Mouse (Mus musculus) embryonic fibroblast, embryonic 13.5 days (primary cell): Measurements from ENCODE around the gene Prima1.

Experiments
- CTCF ChIP-seq: IDR thresholded peaks from 2 replicates; pipeline ENCODE4 v1.5.1; 2011; ENCODE audit warnings: mild to moderate bottlenecking, control low read depth, low read length, moderate library complexity, borderline replicate concordance; ENCODE audit not compliant: insufficient read depth
- POLR2A ChIP-seq: IDR thresholded peaks from 2 replicates; pipeline ENCODE4 v1.6.1; 2011; ENCODE audit warnings: low read depth, mild to moderate bottlenecking, control low read depth, low read length, moderate library complexity

DNA sequence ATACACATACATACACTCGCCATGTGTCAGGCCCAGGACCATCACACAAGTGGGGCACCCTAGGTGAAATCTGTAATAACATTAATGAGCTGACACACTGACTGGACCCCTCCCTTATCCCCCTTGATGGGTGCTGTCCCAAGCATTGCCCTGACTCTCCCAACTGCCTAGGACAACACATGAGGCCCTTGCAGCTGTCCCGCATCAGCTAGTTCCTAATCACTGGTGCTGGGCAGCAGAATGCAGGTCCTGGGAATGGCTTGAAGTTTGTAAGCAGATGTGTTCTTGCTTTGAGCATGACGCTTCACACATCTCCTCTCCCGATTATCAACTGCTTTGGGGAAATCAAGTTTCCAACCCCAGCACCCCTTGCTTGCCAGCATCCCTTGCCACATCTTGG, 15.8 kb downstream of the Prima1 start:
- TF ChIP-seq CTCF, result no peak
- TF ChIP-seq POLR2A, result no peak
